Mouse (Mus musculus) layer of hippocampus, adult 9-10 months (tissue): ENCODE measurements around the gene Olfr1375.
"Not testable (repeated sequence)": the region's sequence is repeated elsewhere in the genome, so short reads cannot be mapped to it uniquely, and the experiment has no call there.

Source experiments
- DNase-seq: peaks from one replicate; pipeline ENCODE4 v3.0.0; 2022; ENCODE audit warnings: low spot score

Gene Olfr1375

DNA sequence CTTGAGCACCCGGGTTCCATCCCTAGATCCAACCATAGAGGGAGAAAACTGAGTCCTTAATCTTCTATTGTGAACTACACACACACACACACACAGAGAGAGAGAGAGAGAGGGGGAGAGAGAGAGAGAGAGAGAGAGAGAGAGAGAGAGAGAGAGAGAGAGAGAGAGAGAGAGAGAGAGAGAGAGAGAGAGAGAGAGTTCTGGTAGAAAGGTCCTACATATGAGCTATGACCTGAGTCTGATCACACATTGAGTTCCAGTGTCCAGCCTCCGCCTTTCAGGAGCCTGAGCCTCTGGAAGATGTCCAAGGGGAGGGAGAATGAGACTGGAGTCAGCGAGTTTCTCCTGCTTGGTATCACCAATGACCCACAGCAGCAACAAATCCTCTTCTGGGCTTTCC lies at the start of gene Olfr1375:
TSS of gene Olfr1375 (plus strand) at position 301 of the 400 bp plus-strand sequence.
- DNase-seq = not testable (repeated sequence)

DNA sequence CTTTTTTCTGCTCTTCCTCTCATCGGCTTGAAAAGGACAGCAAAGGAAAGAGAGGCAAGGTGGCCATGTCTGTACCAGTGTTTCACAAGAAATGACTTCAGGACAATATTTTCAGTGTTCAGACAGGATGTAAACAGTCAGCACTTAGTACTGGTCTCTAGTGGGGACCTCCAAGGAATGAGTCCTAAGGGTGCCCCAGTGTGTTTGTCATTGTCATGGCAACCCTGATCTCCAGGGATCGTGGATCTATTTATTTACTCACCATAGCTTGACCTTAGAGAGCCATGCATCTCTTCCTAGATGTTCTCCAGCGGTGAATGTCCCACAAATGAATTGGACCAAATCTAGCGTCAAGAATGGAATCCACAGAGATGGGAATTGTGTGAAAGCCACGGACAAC lies 44.6 kb upstream of the Olfr1375 start, which contains the start of gene Olfr51:
TSS of gene Olfr51 (plus strand) at position 301 of the 400 bp plus-strand sequence.
- DNase-seq = no peak

DNA sequence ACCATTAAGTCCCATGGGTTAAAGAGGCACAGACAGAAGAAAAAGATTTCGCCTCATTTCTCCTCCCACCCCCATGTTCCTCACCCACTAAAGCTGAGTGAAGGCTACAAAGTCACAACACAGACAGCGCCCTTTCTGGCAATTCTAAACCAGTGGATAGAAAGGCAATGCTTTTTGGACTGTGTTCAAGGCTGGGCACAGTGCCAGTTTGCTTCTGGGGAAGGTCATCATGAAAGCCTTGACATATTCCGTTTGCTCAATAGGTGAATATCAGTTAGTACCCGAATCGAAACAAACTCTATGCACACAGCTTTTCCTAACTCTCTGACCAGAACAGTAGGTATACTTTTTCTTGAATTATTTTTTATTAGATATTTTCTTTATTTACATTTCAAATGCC lies 36.1 kb upstream of the Olfr1375 start:
- no peak for DNase-seq

DNA sequence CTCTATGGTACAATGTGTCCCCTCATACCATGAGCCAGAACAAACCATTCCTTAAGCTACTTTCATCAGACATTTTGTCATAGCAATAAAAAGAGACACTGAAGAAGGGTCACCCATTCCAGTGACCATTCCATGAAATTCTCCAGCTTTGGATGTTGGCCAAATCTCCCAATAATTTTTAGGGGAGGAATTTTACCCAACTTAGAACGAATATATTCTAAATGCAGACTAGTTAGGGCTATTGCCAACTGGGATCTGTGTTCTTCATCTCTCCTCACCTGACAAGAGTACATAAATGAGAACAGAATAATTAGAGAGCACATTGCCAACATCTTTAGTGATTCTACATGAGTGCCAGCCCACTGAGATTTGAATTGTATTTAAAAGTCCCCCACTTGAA lies 34.0 kb upstream of the Olfr1375 start, which contains the start of gene Olfr54:
TSS of gene Olfr54 (plus strand) at position 301 of the 400 bp plus-strand sequence.
- no peak for DNase-seq

DNA sequence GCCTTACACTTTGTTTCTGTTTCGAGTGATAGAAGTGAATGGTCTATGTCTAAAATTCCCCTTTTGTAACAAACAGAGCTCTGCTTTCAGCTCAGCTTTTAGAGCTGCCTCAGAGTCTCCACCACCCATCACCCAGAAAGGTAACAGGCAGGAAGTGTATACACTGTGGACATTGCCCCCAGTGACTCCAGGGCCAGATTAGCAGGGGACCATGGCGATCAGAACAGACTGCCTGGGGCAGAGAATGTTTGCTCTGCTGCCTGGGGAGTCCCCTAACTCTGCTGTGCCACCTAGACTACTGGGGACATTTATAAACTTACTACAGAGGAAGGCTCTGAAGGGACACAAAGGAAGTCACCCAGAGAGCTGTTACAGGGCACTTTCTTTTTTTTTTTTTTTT lies 31.6 kb upstream of the Olfr1375 start:
- no peak for DNase-seq

DNA sequence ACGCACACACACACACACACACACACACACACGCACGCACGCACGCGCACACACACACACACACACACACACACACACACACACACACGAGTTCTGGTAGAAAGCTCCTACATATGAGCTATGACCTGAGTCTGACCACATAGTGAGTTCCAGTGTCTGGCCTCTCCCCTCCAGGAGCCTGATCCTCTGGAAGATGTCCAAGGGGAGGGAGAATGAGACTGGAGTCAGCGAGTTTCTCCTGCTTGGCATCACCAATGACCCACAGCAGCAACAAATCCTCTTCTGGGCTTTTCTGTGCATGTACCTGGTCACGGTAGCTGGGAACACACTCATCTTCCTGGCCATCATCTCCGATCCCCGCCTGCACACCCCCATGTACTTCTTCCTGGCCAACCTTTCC lies 21.1 kb upstream of the Olfr1375 start:
- not testable (repeated sequence) for DNase-seq

DNA sequence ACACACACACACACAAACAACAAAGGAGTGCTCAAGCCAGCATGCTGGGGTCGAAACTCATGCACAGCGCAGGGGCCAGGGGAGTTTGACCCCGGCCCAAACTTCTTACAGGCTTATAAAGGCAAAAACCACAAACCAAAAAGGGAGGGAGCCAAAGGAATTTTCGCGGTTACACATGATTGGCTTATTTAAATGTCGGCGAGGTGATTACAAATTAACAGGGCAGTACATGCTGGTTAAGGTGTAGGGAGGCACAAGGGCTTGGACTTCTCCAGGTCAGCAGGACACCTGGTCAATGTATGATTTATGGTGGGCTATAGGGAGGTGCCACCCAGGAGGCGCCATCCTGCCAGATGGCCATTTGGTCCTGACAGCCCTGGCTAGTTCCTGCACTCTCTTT lies 18.5 kb upstream of the Olfr1375 start:
- not testable (repeated sequence) for DNase-seq

DNA sequence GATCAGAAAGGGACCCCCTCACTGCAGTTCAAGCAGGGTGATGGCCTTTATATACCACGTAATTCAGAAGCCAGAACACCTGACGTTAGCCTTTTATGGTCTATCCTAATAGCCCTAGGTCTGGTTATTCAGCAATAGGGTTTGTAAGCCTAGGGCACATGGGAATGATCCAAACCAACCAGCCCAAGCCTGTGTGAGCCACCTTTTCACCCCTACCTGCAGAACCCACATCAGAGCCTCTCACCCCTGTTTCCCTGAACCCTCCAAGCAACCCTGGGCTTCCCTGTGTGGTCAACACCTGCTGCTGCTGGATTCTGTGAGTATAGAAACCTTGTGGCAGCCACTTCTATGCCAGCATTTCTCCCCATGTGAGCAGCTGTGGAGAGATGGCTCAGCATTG lies 17.7 kb upstream of the Olfr1375 start:
- DNase-seq = no peak

DNA sequence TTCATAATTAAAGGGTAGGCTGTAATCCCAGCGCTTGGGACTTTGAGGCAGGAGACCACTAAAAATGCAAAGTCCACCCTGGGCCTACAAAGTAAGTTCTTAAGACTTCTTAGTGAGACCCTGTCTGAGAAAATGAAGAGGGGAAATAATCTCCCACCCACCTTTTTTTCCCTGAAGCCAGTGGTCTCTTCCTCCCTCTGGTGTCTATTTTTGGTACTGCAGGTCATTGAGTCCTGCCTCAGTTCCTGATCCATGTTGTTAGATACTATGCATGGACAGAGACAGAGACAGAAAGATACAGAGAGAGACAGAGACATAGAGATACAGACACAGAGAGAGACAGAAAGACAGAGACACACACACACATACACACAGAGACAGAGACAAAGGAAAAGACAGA lies 15.1 kb upstream of the Olfr1375 start:
- DNase-seq = no peak

DNA sequence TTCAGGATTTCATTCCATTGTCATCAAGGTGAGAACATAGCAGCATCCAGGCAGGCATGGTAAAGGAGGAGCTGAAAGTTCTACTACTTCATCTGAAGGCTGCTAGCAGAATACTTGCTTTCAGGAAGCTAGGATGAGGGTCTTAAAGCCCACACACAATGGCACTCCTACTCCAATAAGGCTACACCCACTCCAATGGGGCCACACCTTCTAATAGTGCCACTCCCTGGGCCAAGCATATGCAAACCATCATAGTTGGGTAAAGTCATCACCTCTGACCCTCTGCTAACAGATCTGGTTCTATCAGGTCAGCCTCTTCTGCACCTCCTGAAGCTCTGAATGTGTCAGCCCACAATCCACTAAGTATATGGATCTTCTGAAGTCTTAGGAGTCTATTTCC lies 13.8 kb upstream of the Olfr1375 start:
- not testable (repeated sequence) for DNase-seq

DNA sequence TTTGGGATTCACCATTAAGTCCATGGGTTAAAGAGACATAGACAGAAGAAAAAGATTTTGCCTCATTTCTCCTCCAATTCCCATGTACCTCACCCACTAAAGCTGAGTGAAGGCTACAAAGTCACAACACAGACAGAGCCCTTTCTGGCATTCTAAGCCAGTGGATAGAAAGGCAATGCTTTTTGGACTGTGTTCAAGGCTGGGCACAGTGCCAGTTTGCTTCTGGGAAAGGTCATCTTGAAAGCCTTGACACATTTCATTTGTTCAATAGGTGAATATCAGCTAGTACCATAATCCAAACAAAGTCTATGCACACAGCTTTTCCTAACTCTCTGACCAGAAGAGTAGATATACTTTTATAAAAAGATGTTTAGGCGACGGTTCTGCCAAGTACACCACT lies 12.0 kb upstream of the Olfr1375 start:
- no peak for DNase-seq

DNA sequence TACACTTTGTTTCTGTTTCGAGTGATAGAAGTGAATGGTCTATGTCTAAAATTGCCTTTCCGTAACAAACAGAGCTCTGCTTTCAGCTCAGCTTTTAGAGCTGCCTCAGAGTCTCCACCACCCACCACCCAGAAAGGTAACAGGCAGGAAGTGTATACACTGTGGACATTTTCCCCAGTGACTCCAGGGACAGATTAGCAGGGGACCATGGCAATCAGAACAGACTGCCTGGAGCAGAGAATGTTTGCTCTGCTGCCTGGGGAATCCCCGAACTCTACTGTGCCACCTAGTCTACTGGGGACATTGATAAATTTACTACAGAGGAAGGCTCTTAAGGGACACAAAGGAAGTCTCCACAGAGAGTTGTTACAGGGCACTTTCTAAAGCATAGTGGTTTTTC lies 3.1 kb upstream of the Olfr1375 start:
- DNase-seq = not testable (repeated sequence)

DNA sequence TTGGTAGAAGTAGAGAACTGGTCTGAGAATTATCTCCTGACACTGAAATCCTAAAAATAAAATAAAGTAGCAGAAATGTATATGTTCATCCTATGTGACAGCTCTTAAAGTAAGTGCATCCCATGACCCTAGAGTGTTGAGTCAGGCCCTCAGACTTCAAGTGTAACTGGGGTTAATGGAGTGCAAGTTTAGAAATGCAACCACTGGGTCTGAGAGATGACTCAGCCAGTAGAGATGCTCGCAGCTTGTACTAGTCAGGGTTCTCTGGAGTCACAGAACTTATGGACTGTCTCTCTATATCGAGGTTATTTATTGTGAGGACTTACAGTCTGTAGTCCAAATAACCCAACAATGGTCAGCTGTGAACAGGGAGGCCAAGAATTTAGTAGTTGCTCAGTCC lies 3.8 kb downstream of the Olfr1375 start:
- DNase-seq = no peak

DNA sequence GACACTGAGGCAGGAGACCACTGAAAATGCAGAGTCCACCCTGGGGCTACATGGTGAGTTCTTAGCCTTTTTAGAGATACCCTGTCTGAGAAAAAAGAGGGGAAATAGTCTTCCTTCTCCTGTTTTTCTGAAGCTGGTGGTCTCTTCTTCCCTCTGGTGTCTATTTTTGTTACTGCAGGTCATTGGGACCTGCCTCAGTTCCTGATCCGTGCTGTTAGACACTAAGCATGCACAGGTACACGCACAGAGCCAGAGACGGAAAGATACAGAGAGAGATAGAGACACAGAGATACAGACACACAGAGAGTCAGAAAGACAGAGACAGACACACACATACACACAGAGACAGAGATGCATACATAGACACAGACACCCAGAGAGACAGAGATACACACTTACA lies 5.3 kb downstream of the Olfr1375 start:
- no peak for DNase-seq

DNA sequence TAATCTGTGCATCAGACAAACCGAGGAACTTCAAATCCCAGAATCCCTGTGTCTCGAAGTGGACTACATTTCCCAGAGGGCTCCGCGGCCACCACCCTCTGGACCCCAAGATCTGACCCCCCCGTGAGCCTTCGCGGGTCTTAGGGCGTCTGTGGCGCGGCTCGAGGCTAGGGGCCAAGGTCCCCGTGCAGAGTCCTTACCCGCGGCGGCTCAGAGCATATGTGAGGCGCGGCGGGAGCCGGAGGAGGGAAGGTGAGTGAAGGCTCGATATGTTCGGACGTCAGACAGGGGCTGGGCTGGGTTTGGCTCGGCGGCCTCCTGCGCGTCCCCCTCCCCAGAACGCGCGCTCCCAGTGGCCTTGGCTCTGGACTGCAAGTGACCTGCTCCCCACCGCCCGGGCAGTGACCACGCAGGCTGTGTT lies 11.3 kb downstream of the Olfr1375 start, which contains the start of gene Zfp354a:
TSS of gene Zfp354a (plus strand) at position 107 of the 421 bp plus-strand sequence.
- peak; percentile 29 for DNase-seq

DNA sequence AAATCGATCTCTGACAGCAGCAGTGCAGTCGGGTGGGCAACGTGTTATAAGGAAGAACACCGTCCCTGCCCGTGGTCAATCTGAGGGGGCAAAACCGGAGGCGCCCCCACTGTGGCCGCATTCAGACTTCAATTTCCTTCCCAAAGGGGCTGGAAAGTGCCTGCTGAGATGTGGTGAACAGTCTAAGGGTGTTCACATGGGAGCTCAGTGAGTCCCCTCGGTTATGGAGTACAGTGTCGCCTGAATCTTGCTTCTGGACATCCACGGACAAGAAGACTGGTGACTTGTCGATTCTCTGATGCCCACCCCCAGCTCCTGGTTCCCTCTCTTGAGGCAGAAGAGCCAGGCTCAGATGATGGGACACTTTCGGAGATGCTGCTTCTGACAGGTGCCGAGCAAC lies 11.7 kb downstream of the Olfr1375 start:
- DNase-seq = no peak

DNA sequence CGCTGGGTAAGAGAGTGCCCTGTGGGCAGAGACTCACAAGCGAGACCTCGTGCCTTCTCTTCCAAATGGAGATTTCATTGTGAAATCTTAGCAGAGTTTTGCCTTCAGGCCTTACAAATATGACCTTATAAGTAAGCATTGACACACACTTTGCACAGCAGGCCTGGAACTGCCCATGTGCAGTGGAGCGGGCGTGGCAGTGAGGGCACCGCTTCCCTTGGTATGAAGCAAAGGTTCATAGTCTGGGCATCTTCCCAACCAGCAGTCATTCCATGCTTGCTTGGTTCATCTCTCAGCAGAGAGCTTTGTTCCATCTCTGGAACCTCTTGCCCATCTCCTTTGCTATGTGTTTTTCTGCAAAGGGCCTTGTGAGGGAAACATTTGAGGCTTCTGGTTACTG lies 13.1 kb downstream of the Olfr1375 start:
- no peak for DNase-seq

DNA sequence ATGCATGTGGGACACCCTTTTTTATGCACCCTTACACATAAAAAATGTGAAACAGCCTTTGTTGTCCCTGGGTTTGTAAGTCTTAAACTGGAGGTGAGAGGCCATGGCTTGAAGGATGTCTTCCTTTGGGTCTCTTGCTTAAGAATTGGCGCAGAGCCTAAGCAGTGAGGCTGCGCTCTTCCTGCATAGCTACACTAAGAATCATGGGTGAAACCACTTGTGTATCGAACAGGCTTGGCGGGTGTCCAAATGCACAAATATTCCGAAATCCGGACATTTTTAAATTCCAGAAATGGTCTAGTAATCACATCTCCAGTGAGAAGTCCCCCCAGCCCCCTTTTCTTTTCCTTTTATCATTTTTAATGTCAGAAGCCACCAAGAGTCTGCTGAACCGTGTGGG lies 15.4 kb downstream of the Olfr1375 start:
- DNase-seq = no peak

DNA sequence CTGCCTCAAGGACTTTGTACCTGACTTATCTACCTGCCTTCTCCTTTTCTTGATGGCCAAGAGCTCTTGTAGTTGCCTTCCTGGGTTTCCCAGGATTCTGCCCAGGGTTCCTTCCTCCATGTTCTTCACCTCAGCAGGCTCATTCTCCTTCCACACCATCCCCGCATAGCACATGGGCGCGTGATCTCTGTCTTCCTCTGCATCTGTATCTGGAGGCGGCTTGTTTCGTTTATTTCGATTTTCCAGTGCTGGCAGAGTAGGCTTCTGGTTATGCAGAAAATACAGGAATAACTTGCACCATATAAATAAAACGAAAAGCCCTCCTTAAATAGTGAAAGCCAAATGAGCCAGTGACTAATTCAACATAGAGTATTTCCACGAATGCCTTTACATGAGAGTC lies 15.9 kb downstream of the Olfr1375 start:
- DNase-seq = no peak

DNA sequence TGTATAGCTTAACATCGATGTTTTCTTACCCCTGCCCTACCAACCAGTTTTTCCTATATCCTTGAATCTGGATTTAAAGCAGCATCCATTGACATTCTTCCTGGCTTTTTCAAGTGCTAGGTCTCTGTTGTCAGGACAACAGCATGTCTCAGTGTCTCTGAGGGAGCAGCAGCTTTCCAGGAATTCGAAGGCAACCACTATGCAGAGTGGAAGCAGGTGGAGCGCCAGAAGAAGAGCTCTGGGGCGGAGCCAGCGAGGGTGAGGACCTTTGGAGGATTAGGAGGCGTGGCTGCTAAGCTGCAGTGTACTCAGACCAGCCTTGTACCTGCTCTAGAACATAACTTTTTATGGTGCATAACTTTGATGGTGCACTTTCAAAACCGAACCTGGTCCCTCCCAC lies 36.6 kb downstream of the Olfr1375 start:
- DNase-seq = no peak

DNA sequence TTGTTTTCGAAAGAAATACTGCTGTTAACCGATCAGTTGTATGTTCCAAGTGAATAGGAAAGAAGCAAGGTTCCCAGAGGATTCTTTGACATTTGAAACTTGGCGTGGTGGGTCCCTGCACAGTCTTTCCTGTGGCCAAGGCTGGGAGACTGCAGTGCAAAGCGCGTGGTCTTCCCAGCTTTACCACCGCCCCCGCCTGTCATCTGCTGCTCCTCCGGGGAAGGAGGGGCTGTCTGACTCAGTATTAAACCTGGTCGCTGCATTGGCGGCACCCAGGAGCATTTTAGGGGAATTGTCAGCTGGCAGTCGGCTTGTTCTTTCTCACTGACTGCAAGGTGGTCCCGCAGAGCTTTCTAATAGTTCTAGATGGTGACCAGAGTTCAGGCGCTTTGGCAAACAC lies 37.4 kb downstream of the Olfr1375 start:
- DNase-seq = no peak
